Comparison of ENCODE assay signal across 11 mouse cellular contexts in the genomic region with DNA sequence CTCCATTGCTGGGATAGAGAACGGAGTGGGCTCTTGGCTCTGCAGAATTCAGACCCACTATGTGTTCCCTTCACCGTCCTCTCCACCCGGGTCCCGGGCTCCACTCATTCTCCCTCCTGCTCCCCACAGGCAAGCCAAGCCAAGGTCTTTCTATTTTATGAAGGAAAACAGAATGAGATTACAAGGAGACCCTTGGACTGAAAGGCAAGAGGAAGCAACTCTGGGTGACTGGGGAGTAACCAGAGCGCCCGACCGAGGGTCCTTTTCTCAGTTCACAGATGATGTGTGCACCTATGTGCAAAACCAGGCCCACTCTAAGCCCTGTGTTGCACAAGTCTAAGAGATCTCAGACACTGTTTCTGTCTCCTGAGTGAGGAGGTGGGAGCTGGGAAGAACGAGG. TPM values are rescaled to one million over a fixed set of nuclear protein-coding genes. Genes with fewer than 3 reads are reported as not detected.
DNase-seq lines count a peak whose midpoint lies in the region; ATAC-seq and TF ChIP-seq lines count a peak whose summit lies in the region.
"Had no signal": no experiment of that assay in that cellular context is flagged by ENCODE, and none has a peak within 500 bp of the region (broad histone marks: within the 10 kb centered on the region; RNA-seq: fewer than 3 reads in every experiment).

No protein-coding gene starts in this region.

- H3K27me3 ChIP-seq in forebrain, embryonic 10.5 days (ENCODE audit: poor library complexity, severe bottlenecking), result peaks cover 7% of the 10 kb centered on the region; the same call in 1 of the 2 replicates
- H3K27me3 ChIP-seq in forebrain, postnatal 0 days (ENCODE audit: insufficient read depth, low read length), result no peaks in the 10 kb centered on the region
- H3K27me3 ChIP-seq in kidney, embryonic 16.5 days (ENCODE audit: insufficient read depth, low read length), result no peaks in the 10 kb centered on the region

- TF ChIP-seq CTCF in forebrain, postnatal 0 days (IDR thresholded peaks at IDR 0.05; ENCODE audit: low read depth), result no peak

- no peak overlapping the region for H3K9ac ChIP-seq in forebrain, postnatal 0 days
- peak overlapping the region; percentile 49; the same call in 1 of the 2 replicates for H3K9ac ChIP-seq in kidney, embryonic 16.5 days (replicated peaks; ENCODE audit: low read length)

- no peaks in the 10 kb centered on the region for H3K36me3 ChIP-seq in forebrain, embryonic 10.5 days (replicated peaks)
- H3K36me3 ChIP-seq in forebrain, postnatal 0 days (ENCODE audit: insufficient read depth), result no peaks in the 10 kb centered on the region
- no peaks in the 10 kb centered on the region for H3K36me3 ChIP-seq in kidney, embryonic 16.5 days (ENCODE audit: insufficient read depth, low read length)

- H3K27ac ChIP-seq in forebrain, embryonic 10.5 days, result peak overlapping the region; percentile 84
- no peak overlapping the region; the same call in 1 of the 2 replicates for H3K27ac ChIP-seq in forebrain, postnatal 0 days (ENCODE audit: low read depth, low read length)
- H3K27ac ChIP-seq in kidney, embryonic 16.5 days (ENCODE audit: low read length), result peak overlapping the region; percentile 89

- no peaks in the 10 kb centered on the region for H3K9me3 ChIP-seq in forebrain, embryonic 10.5 days
- no peaks in the 10 kb centered on the region for H3K9me3 ChIP-seq in forebrain, postnatal 0 days (ENCODE audit: low read length)
- no peaks in the 10 kb centered on the region for H3K9me3 ChIP-seq in kidney, embryonic 16.5 days (ENCODE audit: low read length)

- 74% methylated on average over 8 of the region's 8 CpGs for WGBS in forebrain, embryonic 10.5 days
- WGBS in forebrain, postnatal 0 days, result 73% methylated on average over 8 of the region's 8 CpGs
- WGBS in kidney, embryonic 16.5 days, result 58% methylated on average over 8 of the region's 8 CpGs

- no peak overlapping the region for H3K4me2 ChIP-seq in forebrain, postnatal 0 days (ENCODE audit: low read depth)
- 0 out of 2 replicates have a peak overlapping the region, but pooled peaks have one; percentile 26 for H3K4me2 ChIP-seq in kidney, embryonic 16.5 days (replicated peaks; ENCODE audit: low read depth, low read length)

- no peak for ATAC-seq in forebrain, postnatal 0 days
- no peak for ATAC-seq in kidney, embryonic 16.5 days (ENCODE audit: low FRiP score, low TSS enrichment)
- ATAC-seq: Patski had no signal

- DNase-seq in forebrain, embryonic 10.5 days (ENCODE audit: extremely low spot score, low spot score), result no peak
- no peak for DNase-seq in forebrain, postnatal 0 days
- no peak for DNase-seq in kidney, adult 8-10 months
- peak; percentile 42 for DNase-seq in thymus, postnatal 14 days
- DNase-seq in thymus, adult 18-20 months, result no peak
- no peak for DNase-seq in left cerebral cortex, postnatal 14 days (ENCODE audit: low spot score in 2 of 2)
- no peak for DNase-seq in embryo, embryonic 10.5 days (ENCODE audit: low spot score)
- DNase-seq: kidney, adult 9 months had no signal

- H3K4me3 ChIP-seq in forebrain, embryonic 10.5 days, result peak overlapping the region; percentile 18; the same call in 1 of the 2 replicates
- no peak overlapping the region for H3K4me3 ChIP-seq in forebrain, postnatal 0 days (ENCODE audit: low read depth, low read length)
- H3K4me3 ChIP-seq in kidney, embryonic 16.5 days (ENCODE audit: low read length), result no peak overlapping the region

- intact Hi-C loops in left cerebral cortex, postnatal 14 days (cut with DNase I), result loop anchor here (2.0 to 5.0 kb wide), 4 partner anchors 36 to 226 kb away; a partner anchor contains a TSS

- peaks cover 50% of the 10 kb centered on the region for H3K4me1 ChIP-seq in forebrain, embryonic 10.5 days
- peaks cover 10% of the 10 kb centered on the region; the same call in 1 of the 2 replicates for H3K4me1 ChIP-seq in forebrain, postnatal 0 days (ENCODE audit: insufficient read depth)
- H3K4me1 ChIP-seq in kidney, embryonic 16.5 days (ENCODE audit: insufficient read depth, low read length), result peaks cover 47% of the 10 kb centered on the region

RNA-seq across cellular contexts. Expression of a gene that starts 6.5 kb away (rescaled TPM):
- 0.25 and 0.30 TPM in 2 replicates for polyA plus RNA-seq in forebrain, embryonic 10.5 days (2016; fragmentation: Nextera tagmentation; extraction: Ambion mirVana)
- total RNA-seq in forebrain, postnatal 0 days (2014; rRNA removed), result 0.38 TPM in 1 of 2 replicates, not detected in the other
- polyA plus RNA-seq in forebrain, postnatal 0 days (2015; fragmentation: Nextera tagmentation; extraction: Ambion mirVana), result 0.06 and 0.17 TPM in 2 replicates
- polyA plus RNA-seq in kidney, embryonic 16.5 days (2015; fragmentation: Nextera tagmentation; extraction: Ambion mirVana), result 0.19 and 0.41 TPM in 2 replicates
- total RNA-seq in left cerebral cortex, postnatal 14 days (2021), result not detected
- total RNA-seq: left cerebral cortex, postnatal 36 days had no signal

RNA-seq across cellular contexts. Expression of a gene that starts 59.3 kb away (rescaled TPM):
- polyA plus RNA-seq in forebrain, embryonic 10.5 days (2016; fragmentation: Nextera tagmentation; extraction: Ambion mirVana), result 0.49 and 0.81 TPM in 2 replicates
- total RNA-seq in forebrain, postnatal 0 days (2014; rRNA removed), result 0.48 TPM in 1 of 2 replicates, not detected in the other
- polyA plus RNA-seq in forebrain, postnatal 0 days (2015; fragmentation: Nextera tagmentation; extraction: Ambion mirVana), result 0.29 TPM in 1 of 2 replicates, not detected in the other
- polyA plus RNA-seq in kidney, embryonic 16.5 days (2015; fragmentation: Nextera tagmentation; extraction: Ambion mirVana), result 0.17 and 0.22 TPM in 2 replicates
- under 1 TPM; 0.33 to 0.34 TPM for total RNA-seq in left cerebral cortex, postnatal 14 days (2021)
- polyA plus RNA-seq: Patski had no signal
